Mouse (Mus musculus): ENCODE results near the gene Ankrd63.

Gene Ankrd63

DNA sequence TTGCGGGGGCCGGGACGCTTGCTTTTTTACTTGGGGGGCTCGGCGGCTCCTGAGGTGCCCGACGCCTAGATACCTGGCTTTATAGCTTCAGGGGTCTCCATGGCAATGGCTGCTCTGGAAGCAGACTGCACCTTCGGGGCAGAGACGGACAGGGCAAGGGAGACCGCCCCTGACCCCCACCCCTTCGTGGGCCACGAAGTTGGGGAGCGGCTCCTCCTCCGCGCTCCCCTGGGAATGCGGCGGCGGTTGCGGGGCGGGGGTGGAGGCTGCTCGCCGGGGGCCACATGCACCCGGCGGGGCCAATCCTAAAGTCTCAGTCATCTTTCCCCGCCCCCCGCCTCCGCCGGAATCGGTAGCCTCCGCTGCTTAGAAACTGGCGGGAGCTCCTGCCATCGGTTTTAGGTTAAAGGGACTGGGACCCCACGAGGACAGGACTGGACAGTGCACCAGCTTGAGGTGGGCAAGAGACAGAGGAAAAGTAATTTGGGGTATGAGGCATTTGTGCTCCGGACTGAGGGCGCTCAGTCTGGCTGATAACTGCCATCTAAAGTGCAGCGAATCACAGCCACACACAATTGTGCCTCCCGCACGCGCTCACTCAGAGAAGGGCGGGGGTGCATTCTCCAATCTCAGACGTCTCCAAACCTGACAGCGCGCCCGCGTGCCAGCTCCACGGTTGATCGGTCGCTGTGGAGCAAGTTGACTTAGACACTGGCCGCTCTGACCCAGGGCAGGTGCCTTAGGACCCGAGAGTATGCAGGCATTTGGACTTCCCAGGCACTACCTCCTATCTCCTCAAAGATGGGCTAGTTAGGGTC is at the start of gene Ankrd63:
TSS of gene Ankrd63 (minus strand) at position 51 of the 818 bp plus-strand sequence.
- no peak for DNase-seq (ENCODE audit: low spot score in 2 of 2)

DNA sequence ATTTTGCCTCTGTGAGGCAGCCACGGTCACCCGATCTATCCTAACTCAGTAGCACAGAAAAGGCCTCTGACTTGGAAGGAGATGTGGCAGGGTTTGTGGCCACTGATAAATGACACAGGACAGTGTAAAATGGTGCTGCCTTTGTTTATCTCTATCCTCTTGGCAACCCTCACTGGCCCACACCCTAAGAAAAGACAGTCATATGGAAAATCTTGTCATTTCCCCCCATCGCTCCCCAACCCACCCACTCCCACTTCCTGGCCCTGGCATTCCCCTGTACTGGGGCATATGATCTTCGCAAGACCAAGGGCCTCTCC is 49.0 kb upstream of the Ankrd63 start:
- DNase-seq (ENCODE audit: low spot score in 2 of 2): no peak

DNA sequence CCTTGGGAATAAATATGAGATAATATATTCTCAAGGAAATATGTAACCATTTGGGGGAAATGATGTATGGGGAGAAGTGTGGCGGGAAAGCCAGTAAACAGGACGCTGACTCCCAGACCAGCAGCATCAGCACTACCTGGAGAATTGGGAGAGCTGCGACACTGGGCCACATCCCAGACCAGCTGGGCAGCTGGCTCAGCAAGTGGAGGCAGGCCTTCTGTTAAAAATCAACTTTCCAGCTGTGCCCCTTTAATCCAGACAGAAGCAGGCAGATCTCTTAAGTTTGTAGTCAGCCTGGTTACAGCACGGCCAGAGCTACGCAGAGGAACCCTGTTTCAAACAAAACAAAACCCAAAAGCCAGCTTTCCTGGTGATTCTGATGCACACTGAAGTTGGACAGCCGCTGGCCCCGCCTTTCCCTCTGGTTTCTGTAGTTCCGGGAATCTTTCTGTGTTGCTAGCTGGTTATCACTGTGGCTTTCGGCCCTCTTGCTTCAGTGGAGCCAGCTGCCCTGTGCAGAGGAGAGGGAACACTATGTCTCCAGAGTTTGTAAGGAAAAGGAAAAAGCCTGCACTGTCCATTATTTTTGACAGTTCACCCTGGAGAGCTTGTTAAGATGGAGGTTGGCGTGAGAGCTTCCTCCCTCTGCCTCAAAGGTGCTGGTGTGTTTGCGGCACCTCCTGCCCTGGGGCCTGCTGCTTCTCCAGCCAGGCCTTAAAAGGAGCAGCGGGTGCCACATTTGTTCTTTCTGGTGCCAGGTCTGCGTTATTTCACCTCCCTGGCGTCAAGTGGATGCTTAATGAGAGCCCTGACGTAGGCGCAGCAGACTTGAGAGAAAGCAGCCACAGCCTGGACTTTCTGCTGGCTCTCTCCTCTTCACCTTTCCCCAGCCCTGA is 48.4 kb upstream of the Ankrd63 start:
- DNase-seq (ENCODE audit: low spot score in 2 of 2): no peak

- no peak for DNase-seq (ENCODE audit: low spot score in 2 of 2)
Measured at GRCm38 (mm10) chr2:118750476-118750875, 46.7 kb upstream of the Ankrd63 start.

GRCm38 (mm10) chr2:118749341-118749884 is 45.6 kb upstream of the Ankrd63 start:
- DNase-seq (ENCODE audit: low spot score in 2 of 2): no peak

DNA sequence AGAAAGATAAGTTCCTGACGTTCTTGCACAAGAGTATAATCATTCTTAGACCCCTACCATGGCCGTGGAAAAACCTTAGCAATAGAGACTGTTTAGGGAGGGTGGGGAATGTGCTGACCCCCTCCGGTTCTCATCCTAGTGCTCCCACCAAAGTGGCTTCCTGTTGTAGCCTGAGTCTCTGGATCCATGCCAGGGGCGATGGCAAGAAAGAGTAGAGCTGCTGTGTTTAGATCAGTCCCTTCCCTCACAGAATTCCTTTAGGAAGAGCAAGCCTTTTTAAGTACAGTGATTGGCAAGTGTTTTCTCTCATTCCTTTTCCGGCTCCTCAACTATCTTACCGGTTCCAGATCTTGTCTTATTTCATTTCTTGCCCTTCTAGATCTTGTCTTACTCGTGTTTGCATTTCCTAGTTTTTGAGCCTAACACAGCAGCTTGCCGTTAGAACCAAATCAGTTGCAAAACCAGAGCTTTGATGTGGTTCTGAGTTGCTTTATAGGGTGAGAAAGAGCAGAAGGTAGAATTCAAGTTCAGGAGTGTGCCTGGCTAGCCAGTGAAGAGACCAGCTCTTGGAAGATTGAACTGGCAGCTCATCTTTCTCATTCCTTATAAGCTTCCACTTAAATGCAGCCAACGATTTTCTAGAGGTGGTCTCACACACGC is 43.7 kb upstream of the Ankrd63 start:
- no peak for DNase-seq (ENCODE audit: low spot score in 2 of 2)

- DNase-seq (ENCODE audit: low spot score in 2 of 2): no peak
Measured at GRCm38 (mm10) chr2:118745915-118746901, 42.4 kb upstream of the Ankrd63 start.

DNA sequence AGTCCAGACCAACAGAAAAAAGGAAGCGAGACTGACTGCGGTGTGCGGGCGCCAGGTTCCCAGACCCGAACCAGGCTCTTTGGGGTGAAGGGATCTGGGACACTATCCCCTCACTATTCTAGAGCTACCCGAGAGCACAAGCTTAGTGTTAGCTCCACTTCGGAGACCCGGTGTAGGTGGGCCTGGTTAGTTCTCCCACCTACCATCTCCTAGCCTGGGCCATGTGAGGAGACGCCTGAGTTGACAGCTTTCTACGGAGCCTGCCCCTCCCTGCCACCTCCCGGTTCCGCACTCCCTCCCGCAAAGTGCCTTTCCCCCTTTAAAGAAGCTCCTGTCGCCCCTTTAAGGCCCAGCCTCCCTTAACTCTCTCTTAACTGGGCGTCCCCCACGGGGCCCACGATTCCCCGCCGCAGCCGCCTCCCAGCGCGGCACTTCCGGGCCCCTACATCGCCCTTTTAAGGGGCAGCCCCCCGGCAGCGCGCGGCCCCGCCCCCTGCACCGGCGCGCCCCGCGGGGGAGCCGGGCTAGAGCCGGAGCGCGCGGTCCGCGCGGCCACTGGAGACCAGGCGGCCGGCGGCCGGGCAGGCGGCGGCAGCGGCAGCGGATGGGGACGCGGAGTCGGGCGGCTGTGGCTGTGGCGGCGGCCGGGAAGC is 41.6 kb upstream of the Ankrd63 start, which contains the start of gene Inafm2:
TSS of gene Inafm2 (plus strand) at position 527 of the 653 bp plus-strand sequence.
- DNase-seq (ENCODE audit: low spot score in 2 of 2): peak; percentile 83 to 87

DNA sequence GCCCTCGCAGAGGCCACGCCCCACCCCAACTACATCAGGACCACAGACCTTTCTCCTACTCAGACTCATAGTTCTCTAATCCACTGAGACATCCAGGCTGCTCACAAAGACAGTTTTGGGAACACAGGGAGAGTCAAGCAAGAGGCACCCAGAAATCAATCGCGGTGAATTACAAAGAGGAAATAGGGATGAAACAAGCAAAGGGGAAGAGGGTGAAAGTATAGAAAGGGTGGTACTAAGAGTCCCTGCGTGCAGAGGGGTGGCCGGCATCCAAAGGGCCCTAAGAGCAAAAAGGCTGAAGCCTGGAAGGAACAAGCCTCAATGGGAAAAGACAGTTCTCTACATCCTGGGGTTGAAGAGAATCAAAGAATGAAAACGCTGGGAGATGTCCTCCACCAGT is 40.9 kb upstream of the Ankrd63 start:
- DNase-seq (ENCODE audit: low spot score in 2 of 2): no peak

GRCm38 (mm10) chr2:118743261-118743943 is 39.6 kb upstream of the Ankrd63 start:
- DNase-seq (ENCODE audit: low spot score in 2 of 2): no peak

DNA sequence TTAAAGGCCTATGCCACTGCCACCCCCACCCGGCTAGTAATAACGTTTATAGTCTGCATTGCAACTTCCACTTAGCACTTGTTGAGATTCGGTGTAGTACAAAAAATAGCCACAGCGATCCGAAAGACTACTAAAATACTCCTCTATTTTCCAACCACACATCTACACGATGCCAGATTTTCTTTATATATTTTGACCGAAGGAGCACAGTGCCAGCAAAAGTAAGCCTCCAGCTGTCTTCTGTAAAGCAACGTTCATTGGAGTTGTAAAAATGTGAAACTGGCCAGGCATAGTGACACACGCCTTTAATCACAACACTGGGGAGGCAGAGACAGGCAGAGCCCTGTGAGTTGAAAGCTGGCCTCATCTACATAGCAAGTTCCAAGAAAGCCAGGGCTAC is 37.4 kb upstream of the Ankrd63 start:
- DNase-seq (ENCODE audit: low spot score in 2 of 2): no peak

- no peak for DNase-seq (ENCODE audit: low spot score in 2 of 2)
Measured at GRCm38 (mm10) chr2:118740341-118740740, 36.6 kb upstream of the Ankrd63 start.

DNA sequence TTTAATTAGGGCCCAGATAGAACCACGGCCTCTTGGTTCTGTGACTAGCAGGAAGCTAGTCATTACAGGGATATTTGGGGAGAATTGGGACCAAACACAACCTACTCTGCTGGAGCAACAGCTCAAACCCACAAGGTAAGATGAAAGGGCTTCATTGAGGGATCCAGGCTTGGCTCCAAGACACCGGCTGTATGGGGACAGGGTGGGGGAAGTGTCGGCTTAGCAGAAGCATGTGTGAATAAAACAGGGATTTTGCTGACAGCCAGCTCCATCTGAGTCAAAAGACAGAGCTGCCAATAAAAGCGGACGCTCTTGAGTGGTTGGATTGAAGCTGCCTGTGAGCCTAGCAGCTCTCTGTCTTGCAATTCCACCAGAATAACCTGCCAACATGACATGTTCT is 29.6 kb upstream of the Ankrd63 start:
- DNase-seq (ENCODE audit: low spot score in 2 of 2): no peak

GRCm38 (mm10) chr2:118731981-118732380 is 28.2 kb upstream of the Ankrd63 start:
- DNase-seq (ENCODE audit: low spot score in 2 of 2): no peak

GRCm38 (mm10) chr2:118730622-118730915 is 26.8 kb upstream of the Ankrd63 start:
- DNase-seq (ENCODE audit: low spot score in 2 of 2): no peak

- no peak for DNase-seq (ENCODE audit: low spot score in 2 of 2)
Measured at GRCm38 (mm10) chr2:118729816-118730621, 26.3 kb upstream of the Ankrd63 start.

- DNase-seq (ENCODE audit: low spot score in 2 of 2): no peak
Measured at GRCm38 (mm10) chr2:118729194-118729593, 25.4 kb upstream of the Ankrd63 start.

DNA sequence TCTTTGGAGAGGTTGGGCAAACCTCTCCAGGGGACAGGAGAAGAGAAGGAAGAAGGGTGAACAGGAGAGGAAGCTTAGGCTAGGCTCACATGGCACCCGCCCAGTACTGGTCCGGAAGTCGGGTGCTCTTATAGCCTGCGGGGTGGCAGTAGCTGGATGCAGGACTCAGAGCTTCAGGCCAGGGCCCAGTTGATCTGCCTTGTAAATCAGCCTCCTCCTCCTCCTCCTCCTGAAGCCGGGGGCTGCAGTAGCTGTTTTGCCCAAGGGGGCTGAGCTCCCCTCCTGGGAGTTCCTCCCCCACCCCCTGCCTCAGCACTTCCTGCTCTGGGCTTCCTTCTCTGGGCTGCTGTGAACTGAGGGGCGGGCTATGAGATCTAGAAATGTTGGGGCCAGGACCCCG is 24.6 kb upstream of the Ankrd63 start, which contains the start of gene Plcb2:
TSS of gene Plcb2 (minus strand) at position 102 of the 400 bp plus-strand sequence.
- DNase-seq (ENCODE audit: low spot score in 2 of 2): no peak

DNA sequence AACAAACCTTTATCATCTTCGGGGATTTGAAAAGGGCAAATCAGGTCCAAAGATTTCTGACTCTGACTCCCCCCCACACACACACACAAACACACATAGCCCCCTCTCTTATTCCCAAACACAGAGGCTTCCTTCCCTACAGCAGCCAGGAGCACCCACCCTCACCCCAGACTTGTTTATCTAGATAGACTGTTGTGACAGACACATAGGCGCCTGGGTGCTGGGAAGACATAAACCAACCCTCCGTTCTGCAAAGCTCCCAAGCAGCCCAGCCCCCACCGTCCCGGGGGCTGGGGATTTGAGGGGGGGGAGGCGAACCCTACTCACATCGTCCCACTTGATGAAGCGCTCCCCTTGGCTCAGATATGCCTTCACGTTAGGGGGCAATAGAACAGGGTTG is 24.1 kb upstream of the Ankrd63 start:
- no peak for DNase-seq (ENCODE audit: low spot score in 2 of 2)

Measured in urinary bladder, adult 18-20 months (tissue).